Mouse (Mus musculus): Measurements from ENCODE around the gene Zfp36l2.

- TF ChIP-seq POLR2A (IDR thresholded peaks at IDR 0.05; ENCODE audit: insufficient read length, low read depth) (no peak), E2F4 (IDR thresholded peaks at IDR 0.05; ENCODE audit: insufficient read depth) (no peak), MYOD1 (IDR thresholded peaks at IDR 0.05; ENCODE audit: control insufficient read depth in 1 of 3, insufficient read length in 2 of 3, low read depth in 2 of 3) (no peak), TCF12 (IDR thresholded peaks at IDR 0.05; ENCODE audit: insufficient read depth, poor library complexity, severe bottlenecking) (no peak)
Measured at GRCm38 (mm10) chr17:84158461-84158795, 29.3 kb downstream of the Zfp36l2 start.

All from myocyte (in vitro differentiated cells).